Mouse (Mus musculus) liver, embryonic 15.5 days (tissue): ENCODE data around the gene Cldn22. TPM values are rescaled to one million over a fixed set of nuclear protein-coding genes. Genes with fewer than 3 reads are reported as not detected.
"Not testable (repeated sequence)": the region's sequence is repeated elsewhere in the genome, so short reads cannot be mapped to it uniquely, and the experiment has no call there.

Source experiments
- ATAC-seq: fragments of 200-750 bp; cut with Nextera tagmentation; 2 replicates; pipeline ENCODE4 v1.8.0; 2017; ENCODE audit warnings: moderate number of reproducible peaks, mild to moderate bottlenecking, moderate library complexity; ENCODE audit not compliant: insufficient read depth
- H3K27ac ChIP-seq: fragments of 300-500 bp; sonication (generic); replicated peaks from 2 replicates; pipeline ENCODE4 v1.5.1; 2015; ENCODE audit warnings: mild to moderate bottlenecking, inconsistent platforms
- H3K27me3 ChIP-seq: fragments of 300-500 bp; sonication (generic); 2 replicates; pipeline ENCODE4 v1.6.1; 2015; ENCODE audit warnings: mild to moderate bottlenecking, inconsistent platforms
- H3K36me3 ChIP-seq: fragments of 300-500 bp; sonication (generic); replicated peaks from 2 replicates; pipeline ENCODE4 v1.6.1; 2015; ENCODE audit warnings: moderate library complexity, mild to moderate bottlenecking, inconsistent platforms
- H3K4me1 ChIP-seq: fragments of 300-500 bp; sonication (generic); replicated peaks from 2 replicates; pipeline ENCODE4 v1.6.1; 2015; ENCODE audit warnings: inconsistent platforms
- H3K4me2 ChIP-seq: fragments of 300-500 bp; sonication (generic); 2 replicates; pipeline ENCODE4 v1.6.1; 2015; ENCODE audit warnings: moderate library complexity, mild to moderate bottlenecking, inconsistent platforms
- H3K4me3 ChIP-seq: fragments of 300-500 bp; sonication (generic); replicated peaks from 2 replicates; pipeline ENCODE4 v1.5.1; 2015; ENCODE audit warnings: mild to moderate bottlenecking, inconsistent platforms
- H3K9ac ChIP-seq: fragments of 300-500 bp; sonication (generic); 2 replicates; pipeline ENCODE4 v1.6.1; 2015; ENCODE audit warnings: moderate library complexity, mild to moderate bottlenecking, inconsistent platforms
- H3K9me3 ChIP-seq: fragments of 300-500 bp; sonication (generic); replicated peaks from 2 replicates; pipeline ENCODE4 v1.6.1; 2016; ENCODE audit warnings: inconsistent platforms
- WGBS: fragments of 180-500 bp; shearing (Covaris S2); methylation state at CpG from one replicate; pipeline ENCODE4 v1.1.7; 2015; ENCODE audit warnings: mixed read lengths; ENCODE audit not compliant: insufficient replicate concordance; 5-methylcytosine and 5-hydroxymethylcytosine counted together
- polyA plus RNA-seq: library from polyadenylated mRNA; unstranded; fragments of >200 nt; fragmentation: Nextera tagmentation; extraction: Ambion mirVana; gene quantifications from 2 replicates; pipeline ENCODE4 v1.2.1, GENCODE M21; 2015

Gene Cldn22
- polyA plus RNA-seq, 1 experiment from 2014 or later: not detected

DNA sequence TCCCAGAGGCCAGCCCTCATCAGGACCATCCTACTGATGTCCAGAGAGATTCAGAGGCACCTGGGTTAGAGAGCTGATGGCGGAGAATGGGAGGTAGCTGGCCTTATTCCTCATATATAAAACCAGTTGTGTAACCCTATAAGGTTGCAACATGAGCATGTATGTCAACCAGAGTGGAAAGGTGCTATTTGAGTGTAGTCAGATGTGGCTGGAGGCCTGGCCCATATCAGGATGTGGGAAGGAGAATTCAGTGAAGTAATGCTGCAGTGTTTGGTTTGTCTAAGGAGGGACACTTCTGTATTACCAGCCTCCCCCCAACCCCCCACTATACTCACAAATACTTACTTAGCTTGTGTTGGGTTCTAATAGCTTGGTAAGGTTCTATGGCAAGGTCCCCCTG lies 20.0 kb upstream of the Cldn22 start:
- Histone ChIP-seq H3K9ac (no peak overlapping the region), H3K4me3 (no peak overlapping the region), H3K27ac (no peak overlapping the region), H3K9me3 (no peaks in the 10 kb centered on the region), H3K36me3 (no peaks in the 10 kb centered on the region), H3K27me3 (no peaks in the 10 kb centered on the region), H3K4me1 (no peaks in the 10 kb centered on the region), H3K4me2 (no peak overlapping the region)
- ATAC-seq: no peak
- 50% methylated on average over 1 of the region's 1 CpGs for WGBS

DNA sequence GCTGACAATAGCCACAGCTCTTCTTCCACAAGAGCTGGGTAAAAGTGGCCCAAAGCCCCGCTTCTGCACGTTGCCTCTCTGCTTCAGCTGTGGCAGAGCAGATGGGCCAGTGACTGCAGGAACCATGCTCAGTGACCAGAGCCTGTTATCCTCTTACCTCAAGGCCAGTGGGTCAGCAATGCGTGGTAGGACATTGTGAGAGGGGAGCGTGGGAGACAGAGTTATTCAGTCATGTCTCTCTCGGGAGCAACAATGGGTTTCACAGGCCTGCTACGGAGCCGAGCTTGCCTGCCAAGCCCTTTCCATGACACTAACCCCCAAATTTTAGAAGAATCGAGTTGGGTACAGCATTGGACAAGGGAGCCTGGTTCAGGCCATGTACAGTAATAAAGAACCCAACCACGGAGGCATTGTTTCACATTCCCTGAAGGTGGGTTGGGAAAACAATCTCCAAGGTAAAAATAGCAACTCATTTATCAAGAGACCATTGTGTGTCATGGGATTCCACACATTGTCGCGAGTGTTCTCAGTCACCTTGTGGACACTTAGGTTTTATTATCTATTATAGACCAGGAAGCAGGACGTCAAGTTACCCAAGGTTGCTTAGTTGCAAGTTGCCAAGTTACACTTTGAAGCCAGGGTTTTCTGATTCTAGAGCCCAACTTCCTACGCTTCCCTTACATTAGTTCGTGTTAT lies 14.2 kb upstream of the Cldn22 start:
- Histone ChIP-seq H3K4me1 (no peaks in the 10 kb centered on the region), H3K4me2 (no peak overlapping the region), H3K9me3 (no peaks in the 10 kb centered on the region), H3K27me3 (no peaks in the 10 kb centered on the region), H3K4me3 (no peak overlapping the region), H3K36me3 (no peaks in the 10 kb centered on the region), H3K27ac (no peak overlapping the region), H3K9ac (no peak overlapping the region)
- no peak for ATAC-seq
- 64% methylated on average over 14 of the region's 14 CpGs for WGBS

DNA sequence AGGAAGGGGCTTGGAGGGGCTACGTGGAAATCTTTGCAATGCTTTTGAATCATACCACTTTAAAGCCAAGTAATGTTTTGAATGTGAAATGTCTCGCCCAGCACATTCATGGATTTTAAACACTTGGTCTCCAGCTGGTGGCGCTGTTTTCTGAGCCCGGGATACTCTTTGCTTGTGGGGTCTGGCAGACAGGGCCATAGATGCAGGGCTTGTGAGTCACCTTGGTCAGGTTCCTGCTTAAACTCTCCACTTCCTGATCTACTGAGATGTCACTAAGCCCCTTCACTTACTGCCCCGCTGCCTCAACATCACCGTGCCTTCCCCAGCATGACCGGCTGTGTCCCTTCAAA lies 13.6 kb upstream of the Cldn22 start:
- H3K9ac ChIP-seq: no peak overlapping the region
- H3K9me3 ChIP-seq: no peaks in the 10 kb centered on the region
- H3K4me2 ChIP-seq: no peak overlapping the region
- no peaks in the 10 kb centered on the region for H3K4me1 ChIP-seq
- no peak overlapping the region for H3K27ac ChIP-seq
- ATAC-seq: no peak
- H3K27me3 ChIP-seq: no peaks in the 10 kb centered on the region
- 68% methylated on average over 7 of the region's 7 CpGs for WGBS
- H3K36me3 ChIP-seq: no peaks in the 10 kb centered on the region
- no peak overlapping the region for H3K4me3 ChIP-seq

DNA sequence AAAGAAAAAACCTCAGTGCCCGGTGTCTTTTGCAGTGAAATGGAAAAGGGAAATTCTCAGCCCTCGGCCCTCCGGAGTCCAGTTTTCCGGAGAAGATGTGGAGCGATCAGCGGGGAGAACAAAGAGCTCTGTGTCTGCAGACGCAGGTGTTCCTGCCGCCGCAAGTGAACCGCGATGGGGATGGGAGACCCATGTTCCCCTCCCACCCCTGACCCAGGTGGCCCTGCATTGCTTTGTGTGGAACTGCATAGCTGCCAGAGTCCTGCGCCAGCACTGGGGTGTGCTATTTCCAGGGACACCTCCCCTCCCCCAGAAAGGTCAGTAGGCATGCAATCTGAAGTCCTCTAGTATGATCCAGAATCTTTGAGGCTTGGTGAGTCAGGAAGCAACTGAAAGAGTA lies 13.1 kb upstream of the Cldn22 start:
- Histone ChIP-seq H3K27ac (no peak overlapping the region), H3K9me3 (no peaks in the 10 kb centered on the region), H3K9ac (no peak overlapping the region), H3K27me3 (no peaks in the 10 kb centered on the region), H3K4me1 (no peaks in the 10 kb centered on the region), H3K4me3 (no peak overlapping the region), H3K4me2 (no peak overlapping the region), H3K36me3 (no peaks in the 10 kb centered on the region)
- ATAC-seq: no peak
- WGBS: 81% methylated on average over 12 of the region's 12 CpGs

DNA sequence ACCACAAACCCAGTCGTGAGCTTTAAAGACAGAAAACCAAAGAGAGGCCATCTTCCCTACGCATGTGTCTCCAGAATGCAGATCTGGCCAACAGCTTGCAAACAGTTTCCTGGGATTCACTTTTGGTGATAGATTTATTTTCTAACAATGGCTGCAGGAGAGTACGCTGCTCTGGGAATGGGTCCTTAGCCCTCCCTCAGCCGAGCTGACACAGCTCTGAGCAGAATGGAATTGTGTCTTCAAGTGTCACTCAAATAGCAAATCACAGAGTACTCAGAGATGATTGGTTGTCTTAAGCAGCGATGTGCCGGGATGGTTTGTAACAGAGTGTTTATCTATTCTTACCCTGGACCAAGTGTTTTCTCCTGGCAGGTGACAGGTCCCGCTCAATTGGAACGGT lies 5.2 kb upstream of the Cldn22 start:
- H3K27ac ChIP-seq: no peak overlapping the region
- no peak overlapping the region for H3K4me3 ChIP-seq
- 75% methylated on average over 8 of the region's 8 CpGs for WGBS
- no peaks in the 10 kb centered on the region for H3K9me3 ChIP-seq
- H3K36me3 ChIP-seq: no peaks in the 10 kb centered on the region
- H3K4me1 ChIP-seq: no peaks in the 10 kb centered on the region
- no peak overlapping the region for H3K9ac ChIP-seq
- no peaks in the 10 kb centered on the region for H3K27me3 ChIP-seq
- H3K4me2 ChIP-seq: no peak overlapping the region
- no peak for ATAC-seq

DNA sequence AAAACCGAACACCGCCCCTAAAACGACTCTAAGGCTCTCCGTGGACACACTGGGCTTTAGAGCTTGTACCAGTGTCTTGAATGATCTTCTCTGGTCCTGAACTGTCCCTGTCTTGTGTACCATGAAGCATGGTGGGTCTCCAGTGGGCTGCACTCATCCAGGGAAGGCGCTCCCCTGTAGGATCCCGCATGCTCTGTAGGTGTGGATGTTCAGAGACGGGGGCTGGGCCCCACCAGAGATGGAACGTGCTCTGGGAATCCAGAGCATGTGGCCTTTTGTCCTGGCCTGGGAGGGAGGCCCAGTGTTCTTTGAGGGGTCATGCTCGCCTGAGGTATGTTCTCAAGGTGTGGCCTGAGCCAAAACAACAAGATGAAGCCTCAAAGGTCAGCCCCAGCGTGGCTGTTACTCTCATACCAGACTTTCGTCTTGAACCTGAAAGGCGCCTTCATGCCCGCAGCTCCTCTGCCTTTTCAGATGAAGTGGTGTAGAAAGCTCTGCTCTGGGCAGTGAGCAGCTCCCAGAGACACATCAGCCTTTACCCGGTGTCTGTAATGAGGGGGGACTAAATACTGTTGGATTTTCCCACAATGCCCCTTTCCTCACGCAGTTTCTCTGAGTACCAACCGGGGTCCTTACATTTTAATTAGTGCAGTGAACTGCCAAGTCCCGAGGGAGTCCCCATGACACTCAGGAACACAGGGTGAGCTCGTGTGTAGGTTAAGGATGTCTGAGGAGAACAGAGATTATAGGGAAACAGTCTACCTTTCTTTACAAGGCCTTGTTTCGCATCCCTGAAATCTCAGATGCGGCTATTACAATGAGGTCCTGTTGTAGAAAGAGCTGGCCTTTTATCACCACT lies 3.1 kb upstream of the Cldn22 start:
- Histone ChIP-seq H3K4me3 (no peak overlapping the region), H3K4me1 (no peaks in the 10 kb centered on the region), H3K9me3 (no peaks in the 10 kb centered on the region), H3K27ac (no peak overlapping the region), H3K4me2 (no peak overlapping the region), H3K36me3 (no peaks in the 10 kb centered on the region), H3K27me3 (no peaks in the 10 kb centered on the region), H3K9ac (no peak overlapping the region)
- no peak for ATAC-seq
- WGBS: 72% methylated on average over 20 of the region's 20 CpGs

DNA sequence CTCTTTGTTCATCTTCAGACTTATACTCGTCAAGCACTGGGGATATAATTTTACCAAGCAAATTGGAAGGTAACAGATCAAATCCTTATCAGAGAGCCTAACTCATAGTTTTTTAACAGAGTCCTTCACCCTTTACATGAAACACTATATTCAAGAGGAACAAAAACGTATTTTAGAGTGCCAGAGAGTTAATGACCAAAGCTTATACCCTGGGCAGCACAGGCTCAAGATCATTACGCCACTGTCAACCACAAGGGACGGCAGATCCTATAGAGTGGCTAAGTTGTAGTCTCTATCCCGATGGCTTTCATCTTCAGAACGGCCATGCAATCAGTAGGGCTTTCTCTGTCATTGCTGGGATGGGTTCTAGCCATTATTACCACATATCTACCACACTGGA lies 2.4 kb upstream of the Cldn22 start, which contains the start of gene Cldn24:
Gene Cldn24 (plus strand): TSS at position 301 of the 400 bp plus-strand sequence.
- H3K27me3 ChIP-seq: no peaks in the 10 kb centered on the region
- H3K27ac ChIP-seq: no peak within 1 kb of the TSS
- no peaks in the 10 kb centered on the region for H3K9me3 ChIP-seq
- ATAC-seq: no peak
- WGBS: 59% methylated on average over 6 of the region's 6 CpGs
- H3K4me1 ChIP-seq: no peaks in the 10 kb centered on the region
- H3K4me2 ChIP-seq: no peak within 1 kb of the TSS
- no peaks in the 10 kb centered on the region for H3K36me3 ChIP-seq
- no peak within 1 kb of the TSS for H3K4me3 ChIP-seq
- H3K9ac ChIP-seq: no peak within 1 kb of the TSS

DNA sequence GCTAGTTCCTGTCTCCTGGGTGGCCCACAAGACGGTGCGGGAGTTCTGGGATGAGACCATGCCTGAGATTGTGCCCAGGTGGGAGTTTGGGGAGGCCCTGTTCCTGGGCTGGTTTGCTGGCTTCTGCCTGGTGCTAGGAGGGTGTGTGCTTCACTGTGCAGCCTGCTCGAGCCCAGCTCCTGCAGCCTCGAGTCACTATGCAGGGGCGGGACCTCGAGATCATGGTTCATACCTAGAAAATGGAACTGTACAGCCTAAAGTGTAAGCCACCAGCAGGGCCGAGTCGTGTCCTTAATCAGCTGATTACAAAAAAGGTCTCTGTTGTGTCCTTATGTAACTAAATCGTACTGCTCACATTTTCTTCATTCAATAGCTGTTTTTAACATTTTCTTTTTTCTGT lies 1.7 kb upstream of the Cldn22 start:
- H3K9me3 ChIP-seq, H3K4me1 ChIP-seq, H3K9ac ChIP-seq, H3K27ac ChIP-seq, H3K36me3 ChIP-seq, ATAC-seq, H3K4me2 ChIP-seq, H3K4me3 ChIP-seq, H3K27me3 ChIP-seq: not testable (repeated sequence)
- WGBS: 57% methylated on average over 7 of the region's 9 CpGs

DNA sequence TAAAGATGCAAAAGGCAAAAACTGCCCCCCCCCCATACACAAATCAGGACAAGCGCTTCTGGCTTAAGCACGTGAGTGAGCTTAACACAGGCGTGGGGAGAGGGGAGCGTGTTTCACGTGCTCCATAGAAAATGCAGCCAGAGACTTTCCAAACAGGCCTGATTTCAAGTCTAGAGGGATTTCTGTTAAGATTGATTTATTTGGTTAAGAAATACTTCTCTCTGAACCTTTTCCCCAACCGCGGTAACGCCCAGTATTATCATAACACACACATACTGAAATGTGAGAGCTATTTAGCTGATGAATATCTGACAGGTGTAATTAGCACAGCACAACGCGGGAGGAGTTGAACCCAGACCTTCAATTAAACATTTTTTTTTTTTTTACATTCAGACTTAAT lies 505 bp upstream of the Cldn22 start:
- no peaks in the 10 kb centered on the region for H3K4me1 ChIP-seq
- H3K27me3 ChIP-seq: no peaks in the 10 kb centered on the region
- no peak overlapping the region for H3K4me3 ChIP-seq
- no peak for ATAC-seq
- H3K9ac ChIP-seq: no peak overlapping the region
- H3K9me3 ChIP-seq: no peaks in the 10 kb centered on the region
- H3K36me3 ChIP-seq: no peaks in the 10 kb centered on the region
- WGBS: 66% methylated on average over 10 of the region's 10 CpGs
- H3K4me2 ChIP-seq: no peak overlapping the region
- H3K27ac ChIP-seq: no peak overlapping the region

DNA sequence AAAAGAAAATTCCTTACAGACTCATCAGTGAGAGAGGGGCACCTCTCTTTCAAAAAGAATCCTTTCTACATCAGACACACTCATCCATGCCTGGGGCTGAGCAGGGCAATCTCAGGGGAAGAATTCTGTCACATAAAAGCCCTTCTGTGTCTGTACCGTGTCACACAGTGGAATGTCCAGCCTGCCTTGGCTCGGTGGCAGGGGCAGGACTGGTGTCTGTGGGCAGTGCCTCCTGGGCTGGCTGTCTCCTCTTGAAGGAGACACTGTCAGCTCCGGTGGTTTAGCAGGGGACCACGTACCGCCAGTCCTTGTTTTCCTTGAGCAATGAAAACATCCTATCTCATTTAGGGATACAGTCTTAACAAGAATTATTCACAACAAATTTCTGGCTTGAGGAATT lies 1.3 kb downstream of the Cldn22 start:
- Histone ChIP-seq H3K4me3 (no peak overlapping the region), H3K9ac (no peak overlapping the region), H3K9me3 (no peaks in the 10 kb centered on the region), H3K4me2 (no peak overlapping the region), H3K27ac (no peak overlapping the region), H3K36me3 (peaks cover under 1% of the 10 kb centered on the region; the same call in 1 of the 2 replicates), H3K4me1 (no peaks in the 10 kb centered on the region), H3K27me3 (no peaks in the 10 kb centered on the region)
- 61% methylated on average over 5 of the region's 5 CpGs for WGBS
- no peak for ATAC-seq

DNA sequence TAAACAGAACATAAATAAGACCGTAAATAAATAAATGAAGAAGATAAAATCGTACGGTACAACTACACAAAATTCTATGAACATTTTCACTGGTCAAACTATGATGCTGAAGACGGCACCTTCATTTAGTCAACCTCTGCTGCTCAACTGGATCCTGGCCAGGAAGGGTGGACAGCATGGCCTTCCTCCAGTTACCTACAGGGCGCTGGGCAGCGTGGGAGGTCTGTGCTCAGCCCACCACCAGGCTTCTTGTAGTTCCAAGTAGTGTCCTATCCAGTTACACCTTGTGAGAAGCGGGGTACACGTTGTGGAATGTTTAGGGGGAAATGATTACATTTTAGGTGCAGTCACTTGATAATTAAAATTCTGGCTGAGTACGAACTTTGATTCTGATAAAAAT lies 2.6 kb downstream of the Cldn22 start:
- H3K9me3 ChIP-seq: no peaks in the 10 kb centered on the region
- no peak for ATAC-seq
- no peaks in the 10 kb centered on the region for H3K27me3 ChIP-seq
- no peak overlapping the region for H3K4me3 ChIP-seq
- no peaks in the 10 kb centered on the region for H3K4me1 ChIP-seq
- no peak overlapping the region for H3K27ac ChIP-seq
- no peak overlapping the region for H3K4me2 ChIP-seq
- no peak overlapping the region for H3K9ac ChIP-seq
- WGBS: 80% methylated on average over 9 of the region's 9 CpGs
- peaks cover 5% of the 10 kb centered on the region for H3K36me3 ChIP-seq
